Mouse (Mus musculus) spleen, postnatal 10 days (tissue): ENCODE results near the gene Ssh3.
"Not testable (repeated sequence)": the region's sequence is repeated elsewhere in the genome, so short reads cannot be mapped to it uniquely, and the experiment has no call there.

Experiments used
- DNase-seq, 2 experiments: peaks; one replicate each; pipeline ENCODE4 v3.0.0; 2021 to 2022; ENCODE audit warnings: low spot score in 2 of 2

Gene Ssh3

DNA sequence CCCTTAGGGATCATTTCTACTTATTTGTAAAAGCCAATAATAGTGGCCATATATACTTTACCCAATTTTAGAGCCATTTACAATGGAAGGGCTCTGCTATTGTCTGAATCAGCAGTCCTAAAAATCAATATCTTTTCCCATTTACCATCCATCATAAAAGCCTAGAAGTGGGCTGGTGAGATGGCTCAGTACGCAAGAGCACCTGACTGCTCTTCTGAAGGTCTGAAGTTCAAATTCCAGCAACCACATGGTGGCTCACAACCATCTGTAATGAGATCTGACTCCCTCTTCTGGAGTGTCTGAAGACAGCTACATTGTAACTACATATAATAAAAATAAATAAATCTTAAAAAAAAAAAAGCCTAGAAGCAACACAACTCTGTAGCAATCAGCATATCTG lies 20.3 kb downstream of the Ssh3 start:
- DNase-seq, result not testable (repeated sequence)

DNA sequence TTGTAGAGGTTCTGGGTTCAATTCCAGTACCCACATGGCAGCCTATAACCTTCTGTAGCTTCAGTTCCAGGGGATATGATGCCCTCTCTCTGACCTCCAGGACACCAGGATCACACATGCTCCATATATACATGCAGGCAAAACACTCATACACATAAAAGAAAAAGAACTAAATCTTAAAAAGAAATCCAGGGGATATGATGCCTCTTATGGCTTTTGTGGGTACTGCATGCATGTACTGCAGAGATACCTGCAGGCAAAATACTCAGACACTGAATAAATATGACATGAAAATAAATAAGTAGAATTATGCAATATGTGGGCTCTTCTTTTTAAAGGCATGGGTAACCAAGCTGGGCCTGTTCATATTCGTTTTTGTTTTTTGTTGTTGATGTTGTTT lies 22.0 kb downstream of the Ssh3 start:
- DNase-seq, result no peak

DNA sequence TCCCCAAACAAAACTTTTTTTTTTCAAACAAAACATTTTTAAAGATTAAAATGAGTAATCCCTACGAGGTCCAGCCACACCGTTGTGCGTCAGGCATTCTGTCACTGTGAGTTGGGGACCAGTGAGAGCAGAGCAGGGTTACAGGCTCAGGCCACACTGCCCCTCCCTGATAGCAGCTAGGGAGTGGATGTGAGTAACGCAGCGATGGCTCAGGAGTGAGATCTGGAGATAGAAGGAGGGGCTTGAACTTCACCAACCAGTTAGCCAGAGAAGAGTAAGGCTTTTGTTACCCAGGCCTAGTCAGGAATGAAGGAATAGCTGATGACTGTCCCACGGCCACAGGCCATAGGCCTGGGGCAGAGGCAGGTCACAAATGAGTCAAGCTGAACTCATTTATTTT lies 24.2 kb downstream of the Ssh3 start:
- no peak for DNase-seq

DNA sequence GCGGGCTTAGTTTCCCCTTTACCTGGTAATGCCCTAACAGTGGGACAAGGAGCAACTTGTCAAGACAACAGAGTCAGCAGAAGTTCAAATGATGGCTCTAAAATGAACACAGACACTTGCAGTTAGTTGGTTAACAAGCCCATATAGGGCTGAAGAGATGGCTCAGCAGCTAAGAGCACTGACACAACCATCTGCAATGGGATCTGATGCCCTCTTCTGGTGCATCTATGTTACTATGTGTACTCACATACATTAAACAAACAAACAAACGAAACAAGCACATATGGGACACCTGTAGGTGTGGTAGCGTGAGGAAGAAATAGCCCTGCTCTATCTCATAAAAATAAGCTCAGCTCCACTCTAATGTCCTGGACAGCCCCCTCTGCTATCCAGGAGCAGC lies 26.6 kb downstream of the Ssh3 start:
- no peak for DNase-seq

DNA sequence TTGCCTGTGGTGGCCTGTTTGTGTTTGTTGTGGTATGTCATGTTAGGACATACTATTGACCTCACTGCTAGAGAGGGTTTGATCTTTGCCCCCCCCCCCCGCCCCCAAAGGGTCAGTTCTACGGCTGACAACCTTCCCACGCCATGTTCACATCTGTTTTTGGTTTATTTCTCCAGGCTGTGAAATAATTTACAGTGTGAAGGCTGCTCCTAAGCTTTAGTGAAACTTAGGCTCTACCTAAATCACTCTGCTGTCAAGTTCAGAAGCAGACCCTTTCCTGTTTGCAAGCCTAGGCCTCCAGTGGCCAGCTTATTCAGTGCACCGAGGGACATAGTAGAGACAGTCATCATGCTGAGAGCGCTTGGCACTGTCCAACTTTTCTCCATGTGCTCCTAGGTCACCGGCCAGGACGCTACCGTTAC lies 28.7 kb downstream of the Ssh3 start:
- no peak for DNase-seq

DNA sequence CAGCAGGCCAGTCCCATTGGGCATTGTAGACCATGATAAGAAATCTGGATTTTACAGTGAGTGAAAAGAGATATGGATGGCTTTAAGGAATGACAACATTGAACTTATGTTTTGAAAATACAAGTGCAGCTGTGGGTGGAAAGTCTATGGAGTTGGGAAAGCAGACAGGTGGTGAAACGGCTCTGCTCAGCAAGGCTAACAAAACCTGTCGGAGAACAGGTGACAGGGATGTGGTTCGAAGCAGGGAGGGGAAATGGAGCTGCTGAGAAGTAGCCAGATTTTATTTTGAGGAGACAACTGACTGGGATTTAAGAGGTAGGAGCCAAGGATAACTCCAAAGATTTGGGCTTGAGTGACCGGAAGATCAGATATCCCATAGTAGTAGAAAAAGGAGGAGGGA lies 34.4 kb downstream of the Ssh3 start:
- no peak for DNase-seq

DNA sequence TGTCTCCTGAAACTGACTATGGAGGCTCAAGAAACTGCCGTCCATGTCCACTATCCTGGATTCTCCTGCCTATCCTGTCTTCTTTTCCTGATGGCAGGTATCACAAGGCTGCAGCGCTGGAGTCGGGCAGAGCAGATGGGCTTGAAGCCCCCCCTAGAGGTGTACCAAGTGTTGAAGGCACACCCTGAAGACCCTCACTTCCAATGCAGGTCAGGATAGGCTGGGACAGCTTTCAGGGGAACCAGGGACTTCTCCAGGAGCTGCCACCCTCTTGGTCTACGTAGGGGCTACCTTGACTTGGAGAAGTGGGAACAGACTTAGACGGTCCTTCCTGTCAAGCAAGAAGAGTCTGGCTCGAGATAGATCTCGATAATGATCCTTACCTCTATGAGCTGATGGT lies 36.3 kb downstream of the Ssh3 start:
- no peak for DNase-seq

DNA sequence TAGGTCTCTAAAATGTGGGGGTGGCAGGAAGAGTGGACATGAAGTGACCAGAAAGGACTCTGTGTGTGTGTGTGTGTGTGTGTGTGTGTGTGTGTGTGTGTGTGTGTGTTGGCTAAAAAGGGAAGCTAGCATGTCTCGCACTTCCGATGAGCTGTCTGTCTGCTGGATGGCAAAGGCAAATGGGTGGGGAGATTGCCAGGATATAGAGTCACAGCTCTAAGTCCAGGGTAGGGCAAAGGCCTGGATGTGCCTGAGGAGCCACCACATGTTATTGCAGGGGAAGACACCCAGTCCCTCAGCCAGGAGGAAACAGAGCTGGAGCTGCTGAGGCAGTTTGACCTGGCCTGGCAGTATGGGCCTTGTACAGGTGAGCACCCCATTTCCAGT lies 36.8 kb downstream of the Ssh3 start:
- DNase-seq, result no peak

DNA sequence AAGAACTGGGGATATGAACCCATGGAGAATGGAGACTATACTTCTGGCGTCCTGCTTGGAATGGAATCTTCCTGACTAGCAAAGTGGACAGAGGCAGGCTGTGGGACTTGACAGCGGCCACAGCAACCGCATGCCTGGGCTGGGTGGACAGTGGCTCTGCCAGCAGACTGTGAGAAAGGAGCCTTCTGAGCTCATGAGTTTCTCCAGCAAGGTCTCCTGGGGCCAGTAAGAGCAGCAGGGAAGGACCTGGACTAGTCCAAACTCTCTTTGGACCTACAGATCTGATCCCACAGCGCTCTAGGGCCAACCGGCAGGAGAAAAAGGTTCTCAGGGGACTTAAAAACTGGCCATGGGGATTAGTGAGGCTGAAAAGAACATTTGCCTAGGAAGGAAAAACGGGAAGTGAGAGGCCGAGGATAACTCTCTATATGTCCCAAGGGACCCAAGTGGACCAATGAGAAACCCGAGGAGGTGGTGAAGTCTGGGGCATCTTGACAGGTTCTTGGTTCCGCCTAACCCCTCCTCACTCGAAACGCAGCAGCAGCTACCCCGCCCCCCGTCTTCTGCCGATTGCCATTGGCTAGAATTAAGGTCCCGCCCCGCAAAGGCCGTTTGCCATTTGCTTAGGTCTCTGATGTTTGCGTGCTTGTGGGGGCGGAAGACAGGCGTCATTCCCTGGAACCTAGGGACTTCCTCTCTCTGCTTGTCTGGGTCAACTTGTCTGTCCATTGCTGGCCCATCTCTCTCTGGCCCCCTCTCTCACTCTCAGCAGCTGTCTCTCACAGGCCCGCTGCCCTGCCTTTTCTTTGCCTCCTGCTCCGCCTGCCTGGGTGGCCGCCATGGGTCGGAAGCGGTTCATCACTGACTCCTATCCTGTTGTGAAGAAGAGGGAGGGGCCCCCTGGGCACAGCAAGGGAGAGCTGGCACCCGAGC lies 37.5 kb downstream of the Ssh3 start, which contains the start of gene Pold4:
Gene Pold4, plus strand, starts transcription at position 647 of the 933 bp plus-strand sequence.
- peak; percentile 84 to 96 for DNase-seq

DNA sequence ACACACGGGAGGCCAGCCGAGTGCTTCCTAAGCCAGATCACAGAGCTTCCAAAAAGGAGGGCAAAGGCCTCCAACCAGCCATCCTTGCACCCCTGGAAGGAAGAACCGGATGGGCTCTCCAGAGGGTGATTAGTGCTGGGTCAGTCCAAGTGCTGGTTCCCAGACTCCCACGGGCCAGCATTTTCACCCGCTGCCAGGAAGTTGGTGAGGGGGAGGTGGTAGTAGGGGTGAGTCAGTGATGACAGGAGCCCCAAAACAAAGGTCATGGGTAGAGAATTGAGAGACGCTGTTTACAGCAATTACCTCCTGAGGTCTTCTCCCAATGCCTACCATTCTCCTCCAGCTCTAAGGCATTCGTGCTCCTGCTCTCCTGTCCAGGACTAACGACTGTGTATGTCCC lies 38.6 kb downstream of the Ssh3 start:
- DNase-seq, result peak in 1 of 2 experiments; percentile 41

DNA sequence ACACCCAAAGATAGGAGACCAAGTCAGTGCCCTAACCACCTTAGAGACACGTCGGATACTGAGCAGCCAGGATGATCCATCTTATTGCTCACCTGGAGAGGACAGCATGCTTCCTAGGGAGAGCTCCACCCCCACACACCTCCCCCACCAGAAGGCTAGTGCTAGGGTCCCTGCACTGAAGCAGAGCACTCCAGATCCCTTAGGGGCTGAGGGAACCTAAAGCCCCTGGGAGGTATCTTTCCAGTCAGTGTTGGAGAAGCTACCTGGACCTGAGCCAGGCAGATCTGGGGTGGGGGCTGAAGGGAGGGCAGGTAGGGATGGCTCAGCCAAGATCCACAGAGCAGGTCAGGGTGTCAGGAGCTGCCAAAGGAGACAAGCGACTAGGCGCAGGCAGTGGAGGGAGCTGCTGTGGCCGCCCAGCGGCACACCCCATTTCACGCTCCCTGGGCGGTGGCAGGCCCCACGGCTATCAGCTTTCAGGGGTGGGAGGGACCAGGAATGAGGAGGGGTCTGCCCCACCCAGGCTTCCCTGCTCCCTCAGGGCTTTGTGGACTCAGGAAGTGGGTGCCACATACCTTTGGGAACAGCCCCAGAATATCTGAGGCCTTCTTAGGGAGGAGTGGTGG lies 39.4 kb downstream of the Ssh3 start:
- DNase-seq, result no peak

DNA sequence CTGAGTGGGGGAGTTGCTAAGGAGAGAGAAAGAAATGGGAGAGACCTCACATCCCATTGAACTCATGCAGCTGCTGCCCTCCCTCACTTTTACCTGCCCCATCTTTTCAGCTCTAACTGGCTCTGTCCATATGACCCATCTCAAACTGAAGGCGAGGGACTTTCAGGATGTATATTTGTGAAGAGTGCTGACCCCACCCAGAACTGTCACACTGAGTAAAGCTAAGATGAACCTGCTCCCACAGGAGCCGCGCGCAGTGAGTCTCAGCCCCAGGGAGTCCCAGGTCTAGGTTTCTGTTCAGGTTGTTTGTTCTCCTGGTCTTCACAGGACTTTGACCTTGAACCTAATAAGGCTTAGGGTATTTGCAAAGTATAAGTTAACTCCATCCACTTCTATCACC lies 40.1 kb downstream of the Ssh3 start:
- no peak for DNase-seq

DNA sequence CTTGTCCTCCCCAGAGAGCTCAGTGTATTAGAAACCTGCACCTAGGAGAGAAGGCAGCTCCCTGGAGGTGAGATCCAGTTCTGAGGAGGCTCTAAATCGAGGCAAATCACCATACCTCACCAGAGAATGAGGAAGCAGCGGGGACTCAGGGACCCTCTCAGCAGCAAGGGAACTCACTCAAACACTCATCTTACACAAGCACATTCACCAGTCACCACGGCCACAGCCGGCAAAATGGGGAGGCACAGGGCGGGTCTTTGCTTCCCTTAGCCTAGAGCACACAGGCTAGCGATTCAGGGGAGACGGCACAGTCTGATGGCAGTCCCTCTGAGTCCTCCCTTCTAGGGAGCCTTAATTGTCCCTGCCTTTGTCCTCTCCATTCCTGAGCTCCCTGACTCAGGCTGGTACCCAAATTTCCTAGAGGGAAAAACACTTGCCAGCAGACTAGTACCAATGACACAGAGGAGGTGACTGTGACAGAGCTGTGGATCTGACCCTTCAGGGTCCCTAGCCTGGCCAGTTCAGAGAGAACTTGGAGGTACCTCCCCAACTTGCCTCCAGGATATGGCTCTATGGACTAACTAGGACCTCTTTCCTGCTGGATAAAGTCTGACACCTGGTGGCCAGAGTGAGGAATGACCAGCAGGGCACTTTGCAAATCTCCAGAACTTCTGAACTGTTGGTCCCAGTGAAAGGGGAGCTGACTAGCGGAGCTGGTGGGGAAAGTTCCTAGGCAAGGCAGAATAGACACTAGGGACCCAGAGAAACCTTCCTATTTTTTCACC lies 40.9 kb downstream of the Ssh3 start:
- peak; percentile 57 to 77 for DNase-seq

DNA sequence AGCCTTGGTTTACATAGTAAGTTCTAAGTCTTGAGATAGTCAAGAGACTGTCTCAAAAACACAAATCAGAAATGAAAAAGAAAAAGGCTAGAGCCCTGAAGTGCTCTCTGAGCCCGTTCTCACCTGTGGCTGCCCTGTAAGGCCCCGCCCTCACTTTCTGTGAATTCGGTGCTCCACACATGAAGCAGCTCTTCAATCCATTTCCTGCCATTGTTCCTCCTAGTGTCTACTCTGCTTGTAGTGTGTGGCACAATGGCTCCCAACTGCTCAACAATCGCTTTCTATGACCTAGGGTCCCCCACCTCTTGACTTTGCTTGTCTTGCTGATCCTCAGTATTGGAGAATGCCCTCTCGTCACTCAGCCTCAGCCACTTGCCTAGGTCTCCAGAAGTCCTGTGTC lies 41.5 kb downstream of the Ssh3 start:
- no peak for DNase-seq

DNA sequence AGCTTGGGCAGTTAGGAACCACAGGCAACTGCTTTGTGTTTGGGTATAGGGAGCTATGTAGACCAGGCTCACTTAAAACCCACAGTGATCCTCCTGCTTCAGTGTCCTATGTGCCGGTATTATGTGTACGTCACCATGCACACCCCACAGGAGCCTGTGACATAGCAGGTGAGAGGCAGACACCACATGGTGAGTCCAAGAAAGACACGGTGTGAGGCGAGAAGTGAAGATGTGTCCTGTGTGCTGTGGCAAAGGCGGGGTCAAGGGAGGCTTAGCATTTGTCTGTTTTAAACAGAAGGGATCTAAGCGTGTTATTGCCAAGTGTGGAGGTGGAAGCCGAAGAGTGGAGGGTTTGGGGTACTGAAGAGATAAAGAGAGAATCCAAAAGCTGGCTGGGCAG lies 42.2 kb downstream of the Ssh3 start:
- DNase-seq, result no peak

DNA sequence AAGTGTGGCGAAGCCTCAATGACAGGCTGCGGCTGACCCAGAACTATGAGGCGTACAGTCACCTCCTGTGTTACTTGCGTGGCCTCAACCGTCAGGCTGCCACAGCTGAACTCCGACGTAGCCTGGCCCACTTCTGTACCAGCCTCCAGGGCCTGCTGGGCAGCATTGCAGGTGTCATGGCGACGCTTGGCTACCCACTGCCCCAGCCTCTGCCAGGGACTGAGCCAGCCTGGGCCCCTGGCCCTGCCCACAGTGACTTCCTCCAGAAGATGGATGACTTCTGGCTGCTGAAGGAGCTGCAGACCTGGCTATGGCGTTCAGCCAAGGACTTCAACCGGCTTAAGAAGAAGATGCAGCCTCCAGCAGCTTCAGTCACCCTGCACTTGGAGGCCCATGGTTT lies 46.8 kb downstream of the Ssh3 start:
- peak in 1 of 2 experiments; percentile 49 for DNase-seq

DNA sequence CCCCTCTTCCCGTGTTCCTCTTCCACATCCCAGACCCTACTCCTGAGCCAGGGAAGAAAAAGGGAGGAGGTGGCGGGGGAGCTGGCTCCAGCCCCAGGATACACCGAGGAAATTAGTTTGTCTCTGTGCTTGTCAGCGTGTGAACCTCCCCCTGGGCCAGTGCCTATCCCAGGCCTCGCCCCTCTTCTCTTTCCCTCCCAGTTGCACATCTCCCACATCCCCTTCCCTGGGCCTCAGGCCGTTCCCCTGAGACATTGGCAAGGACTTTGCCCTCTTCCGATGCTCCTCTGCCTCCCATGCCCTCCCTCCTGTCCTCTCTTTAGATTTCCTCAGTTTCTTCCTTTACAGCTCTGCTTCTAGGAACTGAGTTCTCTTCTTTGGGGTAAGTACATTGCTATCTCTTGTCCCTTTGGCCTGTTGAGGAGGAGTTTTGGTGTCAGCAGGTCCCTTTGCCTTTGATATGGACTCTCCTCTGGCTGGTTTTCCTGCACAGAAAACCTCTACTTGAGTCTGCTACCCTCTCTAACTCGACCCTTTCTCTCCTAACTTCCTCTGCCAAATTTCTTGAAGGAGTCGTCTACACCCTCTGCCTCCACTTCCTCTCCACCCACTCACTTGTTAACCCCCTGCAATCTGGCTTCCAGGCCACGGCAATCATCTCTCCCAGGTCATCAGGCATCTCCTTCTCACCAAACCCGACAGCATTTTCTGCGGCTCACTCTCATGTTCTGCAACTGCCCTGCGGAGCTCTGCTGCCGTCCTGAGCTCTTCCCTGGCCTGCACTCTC lies 47.8 kb downstream of the Ssh3 start:
- peak in 1 of 2 experiments; percentile 21 for DNase-seq

DNA sequence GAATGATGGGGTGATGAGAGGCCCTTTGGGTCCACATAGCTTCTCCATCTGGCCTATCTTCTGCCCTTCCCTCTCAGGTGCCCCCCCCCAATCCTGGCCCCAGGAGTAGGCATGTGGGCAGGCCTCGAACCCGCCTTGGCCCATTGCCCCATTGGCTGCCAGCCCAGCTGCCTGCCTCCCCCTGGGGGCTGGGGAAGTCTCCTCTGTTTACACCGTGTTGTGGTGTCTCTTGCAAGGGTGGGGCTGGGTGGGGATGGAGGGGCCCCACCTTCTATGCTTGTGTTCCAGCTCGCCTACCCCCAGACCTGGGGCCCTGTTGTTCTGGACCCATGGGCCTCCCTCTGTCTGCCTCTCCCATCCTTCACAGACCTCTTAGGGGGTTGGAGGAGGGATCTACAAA lies 48.6 kb downstream of the Ssh3 start:
- DNase-seq, result peak in 1 of 2 experiments; percentile 59

DNA sequence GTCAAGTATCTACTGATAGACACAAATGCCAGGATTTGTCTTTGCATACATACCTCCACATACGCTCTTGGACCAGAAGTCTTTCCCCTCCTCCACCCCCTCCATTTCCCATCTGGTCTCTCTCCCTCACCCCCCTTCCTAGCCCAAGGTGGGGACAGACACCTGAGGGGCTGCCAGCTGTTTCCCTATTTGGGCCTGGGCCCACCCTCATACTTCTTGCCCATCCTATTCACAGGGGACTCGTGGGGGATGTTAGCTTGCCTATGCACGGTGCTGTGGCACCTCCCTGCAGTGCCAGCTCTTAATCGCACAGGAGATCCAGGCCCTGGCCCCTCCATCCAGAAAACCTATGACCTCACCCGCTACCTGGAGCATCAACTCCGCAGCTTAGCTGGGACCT lies 49.0 kb downstream of the Ssh3 start:
- DNase-seq, result peak in 1 of 2 experiments; percentile 14

DNA sequence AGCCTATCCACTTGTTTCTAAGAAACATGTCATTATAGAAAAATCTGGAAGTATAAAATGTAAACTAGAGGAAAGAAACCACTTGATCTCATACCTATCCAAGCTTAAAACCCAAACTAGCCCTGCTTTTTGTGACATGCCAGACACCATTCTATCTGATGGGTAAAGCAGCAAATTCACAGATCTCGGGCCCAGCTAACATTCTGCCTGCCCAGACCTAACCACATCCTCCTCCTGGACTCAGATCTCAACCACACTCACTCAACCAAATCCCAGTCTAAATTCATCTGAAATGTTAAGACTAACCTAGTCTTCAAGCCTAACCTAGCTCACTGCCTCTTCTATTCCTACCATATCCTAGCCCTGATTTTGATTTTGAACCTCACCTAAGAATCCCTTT lies 50.2 kb downstream of the Ssh3 start:
- DNase-seq, result peak in 1 of 2 experiments; percentile 37

DNA sequence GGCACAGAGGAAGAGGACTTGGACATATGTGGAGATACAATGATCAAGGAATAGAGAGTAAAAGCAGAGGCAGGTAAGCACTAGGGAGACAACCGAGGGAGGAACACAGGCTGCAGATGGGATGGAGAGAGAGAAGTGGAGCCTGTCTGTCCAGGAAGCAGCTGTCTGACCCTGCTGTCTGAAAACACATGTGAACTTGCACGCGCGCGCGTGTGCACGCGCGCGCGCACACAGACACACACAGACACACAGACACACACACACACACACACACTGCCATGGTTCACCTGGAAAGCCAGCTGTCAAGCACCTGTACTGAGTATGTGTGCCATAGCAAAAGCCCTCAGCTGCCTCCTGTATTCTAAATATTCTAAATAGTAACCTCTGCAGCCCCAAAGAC lies 50.7 kb downstream of the Ssh3 start:
- DNase-seq, result peak in 1 of 2 experiments; percentile 18
